Mouse (Mus musculus) spleen, adult 2 months (tissue): ENCODE measurements at regions not wholly inside any gene's neighbourhood (a gene's known extent, or its start where the extent isn't known, plus 50 kb on each side); places are given as distances from the start of the nearest gene placed in this dataset.

ENCODE experiments used
- DNase-seq, 2 experiments: peaks; one replicate each; pipeline versions ENCODE4 v3.0.0 to v3.0.0-alpha.2; 2012 to 2021; ENCODE audit warnings: low spot score in 2 of 2, low read depth in 1 of 2
- H3K27ac ChIP-seq: fragments of 200-500 bp; 2 replicates; pipeline ENCODE4 v1.5.1; 2012; ENCODE audit warnings: low read length, inconsistent platforms; ENCODE audit not compliant: insufficient read depth
- H3K27me3 ChIP-seq: fragments of 200-500 bp; 2 replicates; pipeline ENCODE4 v1.6.1; 2012; ENCODE audit warnings: mild to moderate bottlenecking, moderate library complexity, low read length, inconsistent platforms; ENCODE audit not compliant: control insufficient read depth, insufficient read depth
- H3K36me3 ChIP-seq: fragments of 200-500 bp; 2 replicates; pipeline ENCODE4 v1.6.1; 2012; ENCODE audit warnings: mild to moderate bottlenecking, low read length, inconsistent platforms; ENCODE audit not compliant: control insufficient read depth, insufficient read depth
- H3K4me1 ChIP-seq: fragments of 200-500 bp; 2 replicates; pipeline ENCODE4 v1.6.1; 2011; ENCODE audit warnings: inconsistent platforms; ENCODE audit not compliant: control insufficient read depth, insufficient read depth, insufficient read length
- H3K4me3 ChIP-seq: fragments of 200-500 bp; 2 replicates; pipeline ENCODE4 v1.5.1; 2011; ENCODE audit warnings: mild to moderate bottlenecking, inconsistent platforms; ENCODE audit not compliant: insufficient read depth, insufficient read length; ENCODE audit errors: extremely low read depth
- CTCF ChIP-seq: fragments of 200-500 bp; IDR thresholded peaks from 2 replicates; pipeline ENCODE4 v1.5.1; 2011; ENCODE audit warnings: mild to moderate bottlenecking, inconsistent platforms; ENCODE audit not compliant: insufficient read depth, insufficient read length, insufficient replicate concordance; ENCODE audit errors: extremely low read depth
- POLR2A ChIP-seq: fragments of 200-500 bp; IDR thresholded peaks from 2 replicates; pipeline ENCODE4 v1.6.1; 2011; ENCODE audit warnings: low read depth, low read length, inconsistent platforms
- WGBS: fragments of 180-500 bp; shearing (Covaris S2); methylation state at CpG from one replicate; pipeline ENCODE4 v1.1.7; 2018; 5-methylcytosine and 5-hydroxymethylcytosine counted together

DNA sequence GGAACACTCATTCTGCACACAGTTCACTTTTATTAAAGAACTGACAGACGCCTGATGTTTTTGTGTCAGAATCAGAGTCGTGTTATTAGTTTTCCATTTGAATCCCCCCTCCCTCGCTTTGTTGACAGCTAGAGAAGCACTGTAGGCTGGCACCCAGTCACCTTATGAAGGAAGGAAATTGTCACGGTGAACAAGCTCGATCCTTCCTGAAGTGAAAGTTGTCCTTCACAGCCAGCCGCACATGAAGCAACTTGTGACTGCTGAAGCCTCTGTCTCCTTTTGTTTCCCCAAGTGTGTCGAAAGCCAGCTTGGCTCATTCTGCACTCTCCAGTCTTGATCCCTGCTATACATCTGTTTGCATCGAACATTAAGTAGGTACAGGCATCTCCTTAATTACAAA, 364.6 kb upstream of the Ubash3b start:
- TF ChIP-seq CTCF: no peak
- no peak for TF ChIP-seq POLR2A
- WGBS: 12% methylated on average over 8 of the region's 8 CpGs
- DNase-seq: no peak

DNA sequence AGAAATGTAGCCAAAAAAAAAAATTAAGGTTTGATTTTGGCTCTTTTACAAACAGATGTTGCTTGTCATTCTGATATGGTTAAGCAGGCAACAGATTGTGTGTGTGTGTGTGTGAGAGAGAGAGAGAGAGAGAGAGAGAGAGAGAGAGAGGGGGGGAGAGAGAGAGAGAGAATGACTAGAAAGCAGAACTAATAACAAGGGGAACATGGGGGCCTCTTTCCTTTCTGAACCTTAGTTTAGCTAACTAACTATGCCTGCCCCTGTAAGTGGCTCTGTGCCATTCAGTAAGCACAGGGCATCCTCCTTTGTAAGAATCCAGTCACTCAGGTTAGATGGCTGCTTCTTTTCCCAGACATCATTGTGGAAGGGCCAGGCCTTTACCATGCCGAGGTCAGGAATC, 364.0 kb upstream of the Ubash3b start:
- Histone ChIP-seq H3K27ac (no peak overlapping the region), H3K4me3 (no peak overlapping the region), H3K36me3 (no peaks in the 10 kb centered on the region), H3K4me1 (peaks cover 3% of the 10 kb centered on the region; the same call in 1 of the 2 replicates), H3K27me3 (no peaks in the 10 kb centered on the region)
- 37% methylated on average over 1 of the region's 1 CpGs for WGBS
- TF ChIP-seq POLR2A (no peak), CTCF (no peak)
- DNase-seq: no peak

More for the DNA sequence above, 364.6 kb upstream of the Ubash3b start:
- no peak overlapping the region for H3K27ac ChIP-seq
- H3K4me1 ChIP-seq: peaks cover 3% of the 10 kb centered on the region; the same call in 1 of the 2 replicates
- H3K27me3 ChIP-seq: no peaks in the 10 kb centered on the region
- H3K4me3 ChIP-seq: no peak overlapping the region
- no peaks in the 10 kb centered on the region for H3K36me3 ChIP-seq

DNA sequence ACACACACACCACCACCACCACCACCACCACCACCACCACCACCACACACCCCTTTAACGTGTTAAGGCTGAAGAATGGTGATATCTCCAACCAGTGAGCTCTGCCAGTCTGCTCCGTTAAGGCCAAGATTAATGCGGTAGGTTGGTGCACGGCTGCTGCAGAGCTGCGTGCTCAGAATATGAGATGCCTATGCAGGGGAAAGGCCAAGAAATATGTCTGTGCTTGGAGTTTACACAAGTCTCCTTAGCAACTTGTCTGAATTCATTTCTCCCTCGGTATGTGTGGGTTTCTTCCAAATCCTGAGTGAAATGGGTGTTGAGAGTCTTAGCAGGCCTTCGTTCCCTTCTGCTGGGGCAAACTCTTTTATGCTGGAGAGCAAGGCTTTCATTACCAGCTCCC, 363.1 kb upstream of the Ubash3b start:
- WGBS: 87% methylated on average over 7 of the region's 7 CpGs
- Histone ChIP-seq H3K4me1 (peaks cover 3% of the 10 kb centered on the region; the same call in 1 of the 2 replicates), H3K4me3 (no peak overlapping the region), H3K27ac (no peak overlapping the region), H3K36me3 (no peaks in the 10 kb centered on the region), H3K27me3 (no peaks in the 10 kb centered on the region)
- TF ChIP-seq POLR2A (no peak), CTCF (no peak)
- DNase-seq: no peak

DNA sequence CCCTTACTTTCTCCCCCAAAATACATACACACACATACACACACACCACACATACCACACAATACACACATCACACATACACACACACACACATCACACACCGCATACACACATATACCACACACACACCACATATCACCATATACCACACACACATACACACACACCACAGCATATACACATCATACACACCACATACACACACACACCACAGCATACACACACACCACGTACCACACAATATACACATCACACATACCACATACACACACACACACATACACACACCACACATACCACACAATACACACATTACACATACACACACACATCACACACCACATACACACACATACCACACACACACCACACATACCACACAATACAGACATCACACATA, 362.5 kb upstream of the Ubash3b start:
- 93% methylated on average over 2 of the region's 2 CpGs for WGBS

DNA sequence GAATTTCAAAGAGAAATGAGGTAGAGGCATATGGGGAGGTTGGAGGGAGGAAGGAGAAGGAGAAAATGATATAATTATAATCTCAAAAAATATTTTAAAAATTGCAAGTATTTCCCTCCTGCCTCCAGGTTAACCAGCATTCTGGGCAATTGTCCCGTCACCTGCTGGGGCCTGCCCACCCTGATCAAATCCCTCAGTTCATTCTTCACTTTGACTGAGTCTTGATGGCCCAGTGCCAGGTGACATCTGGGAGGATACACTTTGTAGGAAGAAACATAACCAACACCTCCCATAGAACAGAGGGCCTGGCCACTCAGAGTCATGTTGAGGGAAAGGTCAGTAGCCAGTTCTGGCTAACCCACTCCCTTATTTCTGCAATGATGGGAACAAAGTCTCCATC, 360.8 kb upstream of the Ubash3b start:
- DNase-seq: no peak
- Histone ChIP-seq H3K4me3 (no peak overlapping the region), H3K27ac (no peak overlapping the region), H3K4me1 (peaks cover 3% of the 10 kb centered on the region; the same call in 1 of the 2 replicates), H3K36me3 (no peaks in the 10 kb centered on the region), H3K27me3 (no peaks in the 10 kb centered on the region)
- 83% methylated on average over 1 of the region's 1 CpGs for WGBS
- TF ChIP-seq POLR2A (no peak), CTCF (no peak)

More for the DNA sequence above, 362.5 kb upstream of the Ubash3b start:
- no peak overlapping the region for H3K4me3 ChIP-seq
- DNase-seq: no peak
- no peaks in the 10 kb centered on the region for H3K27me3 ChIP-seq
- H3K36me3 ChIP-seq: no peaks in the 10 kb centered on the region
- no peak overlapping the region for H3K27ac ChIP-seq
- TF ChIP-seq POLR2A: no peak
- TF ChIP-seq CTCF: no peak
- H3K4me1 ChIP-seq: peaks cover 3% of the 10 kb centered on the region; the same call in 1 of the 2 replicates

DNA sequence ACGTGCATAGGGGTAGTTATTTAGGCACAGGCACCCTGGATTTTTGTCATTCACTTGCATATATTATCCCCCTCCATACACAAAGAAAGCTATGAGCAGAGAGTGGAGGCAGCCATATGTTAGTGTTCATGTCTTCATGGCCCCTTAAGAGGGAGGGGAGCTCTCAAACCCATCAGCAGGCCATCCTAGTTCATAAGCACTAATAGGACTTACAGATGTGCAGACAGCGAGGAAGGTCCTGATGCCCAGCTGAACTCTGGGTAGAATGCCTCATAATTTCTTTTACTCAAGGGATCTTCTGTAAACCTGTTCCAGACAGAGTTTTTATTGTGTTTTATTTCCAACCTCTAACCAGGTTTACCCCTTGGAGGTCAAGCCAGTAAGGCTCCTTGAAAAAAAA, 356.3 kb upstream of the Ubash3b start:
- H3K4me1 ChIP-seq: no peaks in the 10 kb centered on the region
- H3K27ac ChIP-seq: no peak overlapping the region
- H3K4me3 ChIP-seq: no peak overlapping the region
- DNase-seq: no peak
- no peaks in the 10 kb centered on the region for H3K27me3 ChIP-seq
- no peaks in the 10 kb centered on the region for H3K36me3 ChIP-seq
- no peak for TF ChIP-seq CTCF
- 91% methylated on average over 2 of the region's 2 CpGs for WGBS

DNA sequence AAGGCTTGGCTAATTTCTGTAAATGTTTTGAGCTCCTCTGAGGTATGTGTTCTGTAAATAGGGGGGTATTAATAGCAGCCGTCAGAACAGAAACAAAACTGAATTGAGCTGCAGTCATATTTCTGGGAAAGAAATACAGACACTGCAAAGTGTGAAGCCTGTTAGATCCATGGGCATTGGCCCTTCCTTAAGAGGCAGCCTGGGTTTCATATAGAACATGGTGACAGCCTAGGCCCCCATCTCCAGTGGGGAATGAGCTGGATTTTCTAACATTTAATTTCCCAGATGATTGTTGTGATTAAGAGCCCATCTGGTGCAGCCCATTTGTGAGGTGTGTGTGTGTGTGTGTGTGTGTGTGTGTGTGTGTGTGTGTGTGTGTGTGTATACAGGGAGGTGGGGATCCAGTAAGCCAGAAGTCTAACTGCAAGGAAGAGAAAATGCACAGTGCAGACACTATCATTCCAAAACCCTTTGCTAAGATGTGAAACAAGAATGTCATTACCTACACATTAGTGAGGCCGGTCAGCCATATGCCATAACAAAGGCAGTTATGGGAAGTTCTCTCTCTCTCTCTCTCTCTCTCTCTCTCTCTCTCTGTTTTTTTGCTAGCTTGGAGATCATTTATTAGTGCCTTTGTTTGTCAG, 355.7 kb upstream of the Ubash3b start:
- TF ChIP-seq POLR2A (no peak), CTCF (no peak)
- WGBS: 93% methylated on average over 2 of the region's 2 CpGs
- H3K4me3 ChIP-seq: no peak overlapping the region

More for the DNA sequence above, 355.7 kb upstream of the Ubash3b start:
- H3K27me3 ChIP-seq: no peaks in the 10 kb centered on the region
- H3K36me3 ChIP-seq: no peaks in the 10 kb centered on the region
- no peak for DNase-seq
- no peaks in the 10 kb centered on the region for H3K4me1 ChIP-seq
- H3K27ac ChIP-seq: no peak overlapping the region
